Mouse (Mus musculus): ENCODE measurements at regions not wholly inside any gene's neighbourhood (a gene's known extent, or its start where the extent isn't known, plus 50 kb on each side); places are given as distances from the start of the nearest gene placed in this dataset.

GRCm38 (mm10) chr13:11426820-11427219, 679.9 kb downstream of the Ryr2 start:
- no peak for TF ChIP-seq REST (IDR thresholded peaks at IDR 0.05; ENCODE audit: insufficient read depth, insufficient read length)
- TF ChIP-seq POLR2A (IDR thresholded peaks at IDR 0.05; ENCODE audit: insufficient read length, low read depth) = no peak
- TF ChIP-seq E2F4 (IDR thresholded peaks at IDR 0.05; ENCODE audit: insufficient read depth) = no peak
- TF ChIP-seq TCF12 (IDR thresholded peaks at IDR 0.05; ENCODE audit: insufficient read depth, poor library complexity, severe bottlenecking) = no peak
- no peak for TF ChIP-seq MYOG (IDR thresholded peaks at IDR 0.05; ENCODE audit: control insufficient read depth in 1 of 3, insufficient read depth in 1 of 3, insufficient read length in 2 of 3, low read depth in 2 of 3)
- no peak for TF ChIP-seq MAX (IDR thresholded peaks at IDR 0.05; ENCODE audit: low read depth)
- no peak for TF ChIP-seq MYOD1 (IDR thresholded peaks at IDR 0.05; ENCODE audit: control insufficient read depth in 1 of 3, insufficient read length in 2 of 3, low read depth in 2 of 3)
- no peak for TF ChIP-seq POLR2AphosphoS2 (IDR thresholded peaks at IDR 0.05; ENCODE audit: insufficient read length, low read depth)
- TF ChIP-seq USF1 (IDR thresholded peaks at IDR 0.05; ENCODE audit: low read depth) = no peak
- peak; percentile 58; the same call in 1 of the 2 replicates for TF ChIP-seq CEBPB (IDR thresholded peaks at IDR 0.05; ENCODE audit: insufficient read depth, poor library complexity, severe bottlenecking)
- no peak for TF ChIP-seq SRF (IDR thresholded peaks at IDR 0.05; ENCODE audit: control insufficient read depth, insufficient read length, low read depth)
